Mouse (Mus musculus) hindbrain, embryonic 16.5 days (tissue): ENCODE results near the gene Fbln5. TPM values are rescaled to one million over a fixed set of nuclear protein-coding genes. Genes with fewer than 3 reads are reported as not detected.

Source experiments
- polyA plus RNA-seq: library from polyadenylated mRNA; unstranded; fragments of >200 nt; fragmentation: Nextera tagmentation; extraction: Ambion mirVana; gene quantifications from 2 replicates; pipeline ENCODE4 v1.2.1, GENCODE M21; 2015

The Fbln5 gene
- polyA plus RNA-seq, 1 experiment from 2014 or later: 18.4 TPM

Other genes starting within 250 kb of the Fbln5 start
- 0.46 and 0.53 TPM in 2 replicates for gene Tc2n, start 100.5 kb downstream of the Fbln5 start, polyA plus RNA-seq
- 18.4 and 21.8 TPM in 2 replicates for gene Trip11, start 94.2 kb upstream of the Fbln5 start, polyA plus RNA-seq
- 9.0 and 9.7 TPM in 2 replicates for gene Atxn3, start 139.2 kb upstream of the Fbln5 start, polyA plus RNA-seq
- 30.1 and 31.8 TPM in 2 replicates for gene Cpsf2, start 156.9 kb upstream of the Fbln5 start, polyA plus RNA-seq